Mouse (Mus musculus) forebrain, embryonic 11.5 days (tissue): ENCODE results near the gene Tmco1. TPM values are rescaled to one million over a fixed set of nuclear protein-coding genes. Genes with fewer than 3 reads are reported as not detected.
A peak's percentile ranks its signal among the peaks of the same experiment; 100 is the strongest.

ENCODE experiments used
- ATAC-seq: fragments of 200-750 bp; cut with Nextera tagmentation; replicated peaks from 2 replicates; pipeline ENCODE4 v1.8.0; 2017; ENCODE audit warnings: moderate TSS enrichment; ENCODE audit not compliant: low FRiP score
- DNase-seq: peaks from one replicate; pipeline ENCODE4 v3.0.0-alpha.2; 2017; ENCODE audit warnings: low spot score
- H3K27ac ChIP-seq: fragments of 300-500 bp; sonication (generic); 2 replicates; pipeline ENCODE4 v1.5.1; 2014; ENCODE audit warnings: low read depth, low read length
- H3K27me3 ChIP-seq: fragments of 300-500 bp; sonication (generic); 2 replicates; pipeline ENCODE4 v1.6.1; 2014; ENCODE audit warnings: mild to moderate bottlenecking, low read length, mixed read lengths; ENCODE audit not compliant: control insufficient read depth, insufficient read depth
- H3K36me3 ChIP-seq: fragments of 300-500 bp; sonication (generic); 2 replicates; pipeline ENCODE4 v1.6.1; 2014; ENCODE audit warnings: mild to moderate bottlenecking, low read length, moderate library complexity, mixed read lengths; ENCODE audit not compliant: control insufficient read depth, insufficient read depth
- H3K4me1 ChIP-seq: fragments of 300-500 bp; sonication (generic); replicated peaks from 2 replicates; pipeline ENCODE4 v1.6.1; 2014; ENCODE audit warnings: low read length, mixed read lengths; ENCODE audit not compliant: control insufficient read depth, insufficient read depth
- H3K4me2 ChIP-seq: fragments of 300-500 bp; sonication (generic); 2 replicates; pipeline ENCODE4 v1.6.1; 2014; ENCODE audit warnings: low read depth, mild to moderate bottlenecking, low read length, moderate library complexity, mixed read lengths; ENCODE audit not compliant: severe bottlenecking
- H3K4me3 ChIP-seq: fragments of 300-500 bp; sonication (generic); 2 replicates; pipeline ENCODE4 v1.5.1; 2014; ENCODE audit warnings: low read depth, low read length
- H3K9ac ChIP-seq: fragments of 300-500 bp; sonication (generic); 2 replicates; pipeline ENCODE4 v1.6.1; 2014; ENCODE audit warnings: low read length
- H3K9me3 ChIP-seq: fragments of 300-500 bp; sonication (generic); 2 replicates; pipeline ENCODE4 v1.6.1; 2016; ENCODE audit warnings: low read length, mixed read lengths; ENCODE audit not compliant: control insufficient read depth
- WGBS: fragments of 180-500 bp; shearing (Covaris S2); extraction: QIAGEN DNeasy Blood & Tissue Kit; methylation state at CpG from one replicate; pipeline ENCODE4 v1.1.7; 2014; 5-methylcytosine and 5-hydroxymethylcytosine counted together
- polyA plus RNA-seq: library from polyadenylated mRNA; unstranded; fragments of >200 nt; fragmentation: Nextera tagmentation; extraction: Ambion mirVana; gene quantifications from 2 replicates; pipeline ENCODE4 v1.2.1, GENCODE M21; 2014

The Tmco1 gene
- polyA plus RNA-seq, 1 experiment from 2014 or later = 75.2 TPM

- 90% methylated on average over 10 of the region's 10 CpGs for whole genome bisulfite sequencing
- Histone ChIP-seq H3K27ac (no peak overlapping the region), H3K4me2 (no peak overlapping the region), H3K4me3 (no peak overlapping the region), H3K36me3 (no peaks in the 10 kb centered on the region; the same call in 1 of the 2 replicates), H3K27me3 (no peaks in the 10 kb centered on the region), H3K4me1 (peaks cover 12% of the 10 kb centered on the region; the same call in 1 of the 2 replicates), H3K9ac (no peak overlapping the region), H3K9me3 (no peaks in the 10 kb centered on the region)
- ATAC-seq (no peak), DNase-seq (no peak)
Measured at GRCm38 (mm10) chr1:167280061-167280460, 28.1 kb upstream of the Tmco1 start.

- Histone ChIP-seq H3K9me3 (no peaks in the 10 kb centered on the region), H3K4me2 (peak overlapping the region; percentile 54; the same call in 1 of the 2 replicates), H3K27me3 (no peaks in the 10 kb centered on the region; the same call in 1 of the 2 replicates), H3K4me1 (peaks cover 14% of the 10 kb centered on the region; the same call in 1 of the 2 replicates), H3K4me3 (no peak overlapping the region), H3K9ac (no peak overlapping the region), H3K36me3 (no peaks in the 10 kb centered on the region; the same call in 1 of the 2 replicates), H3K27ac (no peak overlapping the region)
- no peak for DNase-seq
- whole genome bisulfite sequencing = 63% methylated on average over 3 of the region's 3 CpGs
- ATAC-seq = no peak
Measured at GRCm38 (mm10) chr1:167282112-167282511, 26.1 kb upstream of the Tmco1 start.

GRCm38 (mm10) chr1:167282768-167283167 is 25.4 kb upstream of the Tmco1 start:
- H3K4me2 ChIP-seq = peak overlapping the region; percentile 54
- no peaks in the 10 kb centered on the region for H3K9me3 ChIP-seq
- peaks cover 14% of the 10 kb centered on the region; the same call in 1 of the 2 replicates for H3K4me1 ChIP-seq
- peak overlapping the region; percentile 96 for H3K9ac ChIP-seq
- H3K4me3 ChIP-seq = peak overlapping the region; percentile 75
- DNase-seq (no peak), ATAC-seq (no peak)
- H3K27me3 ChIP-seq = no peaks in the 10 kb centered on the region; the same call in 1 of the 2 replicates
- no peaks in the 10 kb centered on the region; the same call in 1 of the 2 replicates for H3K36me3 ChIP-seq
- 59% methylated on average over 5 of the region's 5 CpGs for WGBS
- no peak overlapping the region for H3K27ac ChIP-seq

GRCm38 (mm10) chr1:167283441-167284257 is 24.5 kb upstream of the Tmco1 start:
- Histone ChIP-seq H3K27me3 (peaks cover 2% of the 10 kb centered on the region; the same call in 1 of the 2 replicates), H3K27ac (peak overlapping the region; percentile 90), H3K9me3 (no peaks in the 10 kb centered on the region), H3K4me1 (peaks cover 14% of the 10 kb centered on the region; the same call in 1 of the 2 replicates), H3K36me3 (no peaks in the 10 kb centered on the region; the same call in 1 of the 2 replicates), H3K9ac (peak overlapping the region; percentile 96), H3K4me2 (peak overlapping the region; percentile 54), H3K4me3 (peak overlapping the region; percentile 75)
- under 1% methylated on average over 44 of the region's 44 CpGs for WGBS
- ATAC-seq = peak; percentile 39
- peak; percentile 83 for DNase-seq

- H3K4me2 ChIP-seq = peak overlapping the region; percentile 54
- DNase-seq (peak; percentile 94), ATAC-seq (peak; percentile 59)
- H3K4me1 ChIP-seq = peaks cover 14% of the 10 kb centered on the region; the same call in 1 of the 2 replicates
- peak overlapping the region; percentile 90 for H3K27ac ChIP-seq
- WGBS = under 1% methylated on average over 73 of the region's 73 CpGs
- peak overlapping the region; percentile 96 for H3K9ac ChIP-seq
- peak overlapping the region; percentile 75 for H3K4me3 ChIP-seq
- no peaks in the 10 kb centered on the region for H3K36me3 ChIP-seq
- H3K9me3 ChIP-seq = no peaks in the 10 kb centered on the region
- peaks cover 2% of the 10 kb centered on the region; the same call in 1 of the 2 replicates for H3K27me3 ChIP-seq
Measured at GRCm38 (mm10) chr1:167284258-167284836, 23.8 kb upstream of the Tmco1 start.

- no peaks in the 10 kb centered on the region for H3K9me3 ChIP-seq
- under 1% methylated on average over 50 of the region's 51 CpGs for WGBS
- ATAC-seq (peak; percentile 94), DNase-seq (peak; percentile 97)
- peak overlapping the region; percentile 90 for H3K27ac ChIP-seq
- H3K4me3 ChIP-seq = peak overlapping the region; percentile 75
- H3K4me2 ChIP-seq = peak overlapping the region; percentile 54
- H3K9ac ChIP-seq = peak overlapping the region; percentile 96
- peaks cover 2% of the 10 kb centered on the region; the same call in 1 of the 2 replicates for H3K27me3 ChIP-seq
- H3K36me3 ChIP-seq = no peaks in the 10 kb centered on the region
- H3K4me1 ChIP-seq = peaks cover 18% of the 10 kb centered on the region; the same call in 1 of the 2 replicates
Measured at GRCm38 (mm10) chr1:167284837-167285319, 23.3 kb upstream of the Tmco1 start.

GRCm38 (mm10) chr1:167285320-167285355 is 23.0 kb upstream of the Tmco1 start, which contains the start of gene Uck2:
TSS of gene Uck2 (minus strand) at chr1:167285320.
- 0% methylated on average over 2 of the region's 2 CpGs for WGBS
- Histone ChIP-seq H3K4me1 (peaks cover 21% of the 10 kb centered on the region; the same call in 1 of the 2 replicates), H3K27me3 (peaks cover 2% of the 10 kb centered on the region; the same call in 1 of the 2 replicates)

GRCm38 (mm10) chr1:167285356-167285755 is 22.8 kb upstream of the Tmco1 start:
- Histone ChIP-seq H3K9ac (peak overlapping the region; percentile 96), H3K4me1 (peaks cover 22% of the 10 kb centered on the region; the same call in 1 of the 2 replicates), H3K27me3 (peaks cover 2% of the 10 kb centered on the region; the same call in 1 of the 2 replicates), H3K4me2 (peak overlapping the region; percentile 54), H3K27ac (peak overlapping the region; percentile 90; the same call in 1 of the 2 replicates), H3K9me3 (no peaks in the 10 kb centered on the region), H3K4me3 (peak overlapping the region; percentile 75), H3K36me3 (no peaks in the 10 kb centered on the region)
- WGBS = 2% methylated on average over 8 of the region's 8 CpGs
- peak; percentile 1; the same call in 1 of the 2 replicates for ATAC-seq
- no peak for DNase-seq

More at GRCm38 (mm10) chr1:167285320-167285355, 23.0 kb upstream of the Tmco1 start, which contains the start of gene Uck2:
- Histone ChIP-seq H3K4me3 (peak within 1 kb of the TSS; percentile 75), H3K9me3 (no peaks in the 10 kb centered on the region), H3K27ac (peak within 1 kb of the TSS; percentile 90), H3K9ac (peak within 1 kb of the TSS; percentile 96), H3K4me2 (peak within 1 kb of the TSS; percentile 54), H3K36me3 (no peaks in the 10 kb centered on the region)
- DNase-seq = no peak
- no peak for ATAC-seq
